Mouse (Mus musculus): ENCODE data around the gene Pgpep1l. TPM values are rescaled to one million over a fixed set of nuclear protein-coding genes. Genes with fewer than 3 reads are reported as not detected.

The Pgpep1l gene
- polyA plus RNA-seq (2015; fragmentation: Nextera tagmentation; extraction: Ambion mirVana): not detected in 2 replicates

DNA sequence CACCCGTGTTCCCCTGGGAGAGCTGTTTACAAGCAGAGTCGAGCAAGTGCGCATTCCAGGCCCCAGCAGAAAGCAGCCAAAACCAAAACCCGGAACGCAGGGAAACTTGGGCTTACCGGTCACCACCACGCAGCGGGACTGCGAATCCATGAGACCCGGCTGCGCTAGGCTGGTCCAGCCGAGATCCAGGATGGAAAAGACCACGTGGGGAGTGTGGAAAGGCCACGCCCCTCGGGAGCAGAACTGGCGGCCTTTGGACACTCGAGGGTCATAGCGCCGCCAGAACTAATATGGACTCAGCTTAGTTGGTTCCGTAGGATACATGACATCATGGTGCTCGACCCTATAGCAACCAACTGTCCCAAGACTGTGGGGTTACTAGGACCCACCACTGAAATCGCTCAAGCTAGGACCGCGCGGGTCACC, at the start of gene Pgpep1l:
Pgpep1l (minus strand) TSS at position 206 of the 426 bp plus-strand sequence.
- 5% methylated on average over 25 of the region's 25 CpGs for WGBS
- Histone ChIP-seq H3K9ac (no peak within 1 kb of the TSS), H3K4me2 (peak within 1 kb of the TSS; percentile 67), H3K4me3 (replicated peaks) (peak within 1 kb of the TSS; percentile 35), H3K4me1 (peaks cover 19% of the 10 kb centered on the region; the same call in 1 of the 2 replicates), H3K36me3 (no peaks in the 10 kb centered on the region), H3K9me3 (no peaks in the 10 kb centered on the region), H3K27me3 (replicated peaks) (0 out of 2 replicates have a peak, but pooled peaks cover 9% of the 10 kb centered on the region), H3K27ac (no peak within 1 kb of the TSS)
- peak; percentile 35; the same call in 1 of the 2 replicates for ATAC-seq (ENCODE audit: insufficient read depth, low FRiP score, low read depth)

DNA sequence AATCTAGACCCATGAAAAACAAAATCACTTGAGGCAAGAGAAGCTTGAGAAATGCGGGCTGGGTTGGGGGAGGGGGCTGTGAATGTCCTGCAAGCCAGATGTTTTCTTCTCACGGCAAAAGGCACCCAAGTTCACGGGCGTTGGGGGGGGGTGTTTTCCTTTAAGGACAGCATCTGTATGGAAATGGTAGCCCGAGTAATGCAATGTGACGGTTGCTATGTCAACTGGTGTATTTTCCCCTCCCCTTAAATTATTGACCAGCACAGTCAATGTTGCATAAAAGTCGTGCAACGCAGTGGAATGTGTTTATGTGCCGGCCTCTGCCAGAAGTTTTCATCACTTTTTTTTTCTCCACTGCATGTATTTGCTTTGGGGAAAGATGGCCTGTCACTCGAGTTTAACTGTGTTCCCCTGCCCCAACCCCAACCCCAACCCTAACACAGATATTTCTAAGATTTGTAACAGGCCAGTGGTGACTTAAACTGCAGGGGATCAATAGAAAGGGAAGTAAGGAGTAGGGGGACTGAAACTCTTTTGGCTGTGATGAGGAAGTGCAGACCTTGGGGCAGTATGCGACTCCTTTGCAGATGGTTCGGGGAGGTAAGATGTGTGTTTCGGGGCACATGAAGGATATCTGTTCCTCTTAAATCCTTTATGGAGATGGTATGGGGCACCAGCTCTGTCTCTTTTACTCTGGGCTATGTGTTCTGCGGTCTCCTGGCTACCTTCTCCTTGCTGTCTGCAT, 49.2 kb upstream of the Pgpep1l start:
- no peak for ATAC-seq (ENCODE audit: insufficient read depth, low FRiP score, low read depth)
- Histone ChIP-seq H3K4me1 (no peaks in the 10 kb centered on the region), H3K4me3 (replicated peaks) (no peak overlapping the region), H3K27ac (no peak overlapping the region), H3K27me3 (replicated peaks) (no peaks in the 10 kb centered on the region), H3K36me3 (no peaks in the 10 kb centered on the region), H3K9ac (no peak overlapping the region), H3K4me2 (no peak overlapping the region), H3K9me3 (no peaks in the 10 kb centered on the region)
- WGBS: 56% methylated on average over 14 of the region's 14 CpGs

DNA sequence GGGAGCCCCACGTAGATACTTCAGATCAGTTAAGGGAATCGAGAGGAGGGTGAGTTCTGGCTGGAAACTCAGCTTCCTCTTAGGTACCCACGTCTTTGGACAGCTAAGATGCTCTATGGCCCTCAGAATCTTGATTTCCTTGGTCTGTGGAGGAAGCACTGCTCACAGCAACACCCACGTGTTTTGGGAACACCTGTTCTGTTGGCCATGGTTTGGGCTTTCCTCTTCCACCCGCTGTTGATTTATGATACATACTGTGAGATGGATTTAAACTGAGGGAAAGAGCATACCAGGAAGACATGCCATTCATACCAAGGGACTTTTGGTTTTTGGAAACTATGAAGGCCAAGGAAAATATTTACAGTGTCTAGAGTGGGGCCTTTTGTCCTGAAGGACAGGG, 48.4 kb upstream of the Pgpep1l start:
- H3K36me3 ChIP-seq: no peaks in the 10 kb centered on the region
- no peaks in the 10 kb centered on the region for H3K4me1 ChIP-seq
- ATAC-seq (ENCODE audit: insufficient read depth, low FRiP score, low read depth): no peak
- H3K9ac ChIP-seq: no peak overlapping the region
- no peak overlapping the region for H3K27ac ChIP-seq
- H3K4me3 ChIP-seq (replicated peaks): no peak overlapping the region
- 78% methylated on average over 5 of the region's 5 CpGs for WGBS
- no peak overlapping the region for H3K4me2 ChIP-seq
- no peaks in the 10 kb centered on the region for H3K27me3 ChIP-seq (replicated peaks)
- H3K9me3 ChIP-seq: no peaks in the 10 kb centered on the region

DNA sequence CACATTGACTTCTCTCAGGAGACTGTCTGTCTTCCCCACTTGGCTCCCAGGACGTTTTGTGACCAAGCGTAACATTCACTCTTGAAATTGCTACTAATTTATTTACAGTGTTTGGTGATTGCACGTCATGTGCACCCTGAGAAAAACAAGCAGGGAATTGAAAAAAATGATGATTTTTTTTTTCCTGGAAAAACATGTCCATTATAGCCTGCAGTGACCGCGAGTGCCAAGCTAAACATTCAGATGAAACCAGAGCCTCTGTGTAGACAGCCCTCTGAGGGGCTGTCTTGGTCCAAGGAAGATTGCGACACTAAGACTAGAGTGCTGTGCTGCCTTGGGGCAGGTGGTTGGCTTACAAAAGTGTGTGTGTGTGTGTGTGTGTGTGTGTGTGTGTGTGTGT, 47.4 kb upstream of the Pgpep1l start:
- H3K36me3 ChIP-seq: no peaks in the 10 kb centered on the region
- H3K27me3 ChIP-seq (replicated peaks): no peaks in the 10 kb centered on the region
- no peak overlapping the region for H3K4me3 ChIP-seq (replicated peaks)
- H3K9me3 ChIP-seq: no peaks in the 10 kb centered on the region
- H3K4me1 ChIP-seq: no peaks in the 10 kb centered on the region
- no peak overlapping the region for H3K9ac ChIP-seq
- ATAC-seq (ENCODE audit: insufficient read depth, low FRiP score, low read depth): no peak
- H3K27ac ChIP-seq: no peak overlapping the region
- H3K4me2 ChIP-seq: no peak overlapping the region
- WGBS: 68% methylated on average over 6 of the region's 6 CpGs

DNA sequence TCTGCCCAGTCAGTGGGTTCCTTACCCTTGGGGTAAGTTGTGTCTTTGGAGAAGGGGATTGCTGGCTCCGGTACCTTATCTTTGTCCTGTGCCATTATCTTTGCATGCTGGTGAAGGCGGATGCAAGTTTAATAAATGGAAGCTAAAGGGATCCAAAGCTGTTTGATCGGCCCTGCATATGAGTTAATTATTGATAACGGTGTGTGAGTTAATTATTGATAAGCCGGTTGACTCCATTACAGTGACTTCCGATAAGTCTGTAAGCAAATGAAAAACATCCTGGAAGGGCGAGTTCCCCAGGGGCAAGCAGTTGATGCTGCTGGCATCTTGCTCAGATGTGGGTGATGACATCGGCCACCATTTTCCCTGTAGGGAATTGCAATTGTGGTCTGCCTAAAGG, 42.7 kb upstream of the Pgpep1l start:
- Histone ChIP-seq H3K4me1 (no peaks in the 10 kb centered on the region), H3K9ac (no peak overlapping the region), H3K4me2 (no peak overlapping the region), H3K4me3 (replicated peaks) (no peak overlapping the region), H3K27me3 (replicated peaks) (no peaks in the 10 kb centered on the region), H3K36me3 (no peaks in the 10 kb centered on the region), H3K27ac (no peak overlapping the region), H3K9me3 (no peaks in the 10 kb centered on the region)
- ATAC-seq (ENCODE audit: insufficient read depth, low FRiP score, low read depth): no peak
- WGBS: 76% methylated on average over 8 of the region's 8 CpGs

DNA sequence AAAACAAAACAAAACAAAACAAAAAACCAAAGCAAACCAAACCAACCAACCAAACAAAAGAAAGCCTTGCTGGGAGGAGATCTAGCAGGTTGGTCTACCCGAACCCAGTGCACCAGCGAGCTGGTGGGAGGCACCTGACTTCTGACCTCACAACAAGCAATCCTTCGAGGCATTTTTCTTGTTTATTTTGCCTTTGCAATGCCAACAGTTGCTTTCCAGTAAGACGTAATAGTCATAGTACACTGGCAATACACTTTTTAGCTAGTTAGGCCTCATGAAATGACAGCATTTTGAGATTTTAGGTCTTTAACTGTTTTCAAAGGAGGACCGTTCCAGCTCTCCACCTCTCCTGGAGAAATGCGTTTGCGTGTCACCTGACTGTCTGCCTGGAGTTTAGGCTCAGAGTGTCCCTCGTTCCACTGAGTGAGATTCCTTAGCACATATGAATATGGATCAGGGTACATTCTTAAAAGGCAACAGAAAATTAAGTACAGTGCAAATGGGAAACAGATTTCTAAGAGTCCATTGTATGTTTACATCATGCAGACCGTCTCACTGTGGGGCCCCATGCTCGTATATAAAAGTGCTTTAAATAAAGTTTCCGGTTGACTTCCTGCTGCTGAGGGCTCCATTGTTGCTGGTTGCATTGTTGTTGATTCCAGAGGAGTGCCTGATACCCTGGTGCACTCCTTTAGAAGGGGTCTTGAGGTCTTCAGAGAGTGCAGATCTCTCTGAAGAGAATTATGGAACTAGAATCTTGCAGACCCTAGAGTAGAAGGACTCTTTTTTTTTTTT, 41.9 kb upstream of the Pgpep1l start:
- no peak overlapping the region for H3K27ac ChIP-seq

DNA sequence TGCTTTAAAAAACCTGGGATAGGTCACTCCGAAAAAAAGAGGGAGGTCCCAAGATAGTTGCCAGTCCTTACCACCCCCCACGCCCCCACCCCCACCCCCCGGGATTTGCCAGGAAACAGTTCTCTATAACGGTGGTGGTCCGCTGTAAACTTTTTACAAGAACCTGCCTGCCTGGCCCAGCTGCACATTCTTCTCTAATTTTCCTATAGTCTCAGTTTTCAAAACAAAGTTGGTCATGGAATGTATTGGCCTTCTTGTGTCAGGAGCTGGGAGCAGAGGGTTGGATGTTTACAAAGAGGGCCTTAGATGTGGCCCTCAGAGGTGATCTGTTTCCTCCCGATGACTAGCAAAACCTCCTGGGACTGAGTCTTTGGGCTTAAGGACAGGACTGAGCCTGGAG, 39.7 kb upstream of the Pgpep1l start:
- no peak for ATAC-seq (ENCODE audit: insufficient read depth, low FRiP score, low read depth)
- no peak overlapping the region for H3K4me2 ChIP-seq
- H3K27me3 ChIP-seq (replicated peaks): no peaks in the 10 kb centered on the region
- no peaks in the 10 kb centered on the region for H3K36me3 ChIP-seq
- no peak overlapping the region for H3K4me3 ChIP-seq (replicated peaks)
- WGBS: 37% methylated on average over 6 of the region's 6 CpGs
- H3K4me1 ChIP-seq: no peaks in the 10 kb centered on the region
- no peak overlapping the region for H3K9ac ChIP-seq
- H3K9me3 ChIP-seq: no peaks in the 10 kb centered on the region
- H3K27ac ChIP-seq: no peak overlapping the region

More for the DNA sequence above, 41.9 kb upstream of the Pgpep1l start:
- 59% methylated on average over 11 of the region's 11 CpGs for WGBS
- no peak for ATAC-seq (ENCODE audit: insufficient read depth, low FRiP score, low read depth)
- Histone ChIP-seq H3K9me3 (no peaks in the 10 kb centered on the region), H3K4me1 (no peaks in the 10 kb centered on the region), H3K4me2 (no peak overlapping the region), H3K36me3 (no peaks in the 10 kb centered on the region), H3K4me3 (replicated peaks) (no peak overlapping the region), H3K9ac (no peak overlapping the region), H3K27me3 (replicated peaks) (no peaks in the 10 kb centered on the region)

DNA sequence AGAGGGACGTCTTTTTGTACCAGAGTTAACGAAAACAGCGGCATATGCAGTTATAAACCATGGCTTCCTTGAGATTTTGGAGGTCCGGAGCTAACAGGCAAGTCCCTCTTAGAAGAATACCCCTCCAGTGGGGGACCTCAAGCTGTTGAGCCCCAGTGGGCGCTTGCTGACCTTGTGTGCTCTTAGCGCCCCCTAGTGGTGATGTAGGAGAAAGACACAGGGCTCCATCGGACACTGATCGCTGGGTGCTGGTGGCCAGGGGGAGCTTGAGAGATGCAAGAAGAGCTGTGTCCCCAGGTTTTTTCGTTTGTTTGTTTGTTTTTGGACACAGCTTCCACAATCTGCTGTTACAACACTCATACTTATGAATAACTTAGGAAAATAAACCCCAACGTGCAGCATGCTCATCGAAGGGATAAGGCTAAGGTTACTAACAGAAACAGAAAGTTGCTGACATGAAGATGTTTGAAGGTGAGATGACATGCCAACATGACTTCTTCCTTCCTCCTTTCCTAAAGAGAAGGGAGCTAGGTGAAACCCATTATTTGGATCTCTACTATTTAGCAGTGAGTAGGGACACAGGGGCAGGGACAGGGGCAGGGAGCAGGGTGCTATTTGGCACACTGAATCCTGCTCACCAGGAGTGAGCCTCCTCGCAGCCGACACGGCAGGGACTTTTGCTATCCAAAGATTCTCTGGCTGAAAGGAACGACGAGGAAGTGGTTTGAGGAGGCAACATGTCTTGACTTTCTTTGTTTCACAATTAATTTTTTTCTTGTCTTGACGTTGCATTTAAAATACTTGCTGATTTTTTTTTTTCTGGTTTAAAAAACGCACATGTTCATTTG, 38.8 kb upstream of the Pgpep1l start:
- H3K4me2 ChIP-seq: peak overlapping the region; percentile 48
- no peaks in the 10 kb centered on the region for H3K36me3 ChIP-seq
- H3K27ac ChIP-seq: no peak overlapping the region
- H3K9ac ChIP-seq: no peak overlapping the region
- peak overlapping the region; percentile 29 for H3K4me3 ChIP-seq (replicated peaks)
- H3K27me3 ChIP-seq (replicated peaks): no peaks in the 10 kb centered on the region
- ATAC-seq (ENCODE audit: insufficient read depth, low FRiP score, low read depth): 0 out of 2 replicates have a peak, but pooled peaks have one; percentile 58
- 24% methylated on average over 18 of the region's 18 CpGs for WGBS
- no peaks in the 10 kb centered on the region for H3K4me1 ChIP-seq
- no peaks in the 10 kb centered on the region for H3K9me3 ChIP-seq

DNA sequence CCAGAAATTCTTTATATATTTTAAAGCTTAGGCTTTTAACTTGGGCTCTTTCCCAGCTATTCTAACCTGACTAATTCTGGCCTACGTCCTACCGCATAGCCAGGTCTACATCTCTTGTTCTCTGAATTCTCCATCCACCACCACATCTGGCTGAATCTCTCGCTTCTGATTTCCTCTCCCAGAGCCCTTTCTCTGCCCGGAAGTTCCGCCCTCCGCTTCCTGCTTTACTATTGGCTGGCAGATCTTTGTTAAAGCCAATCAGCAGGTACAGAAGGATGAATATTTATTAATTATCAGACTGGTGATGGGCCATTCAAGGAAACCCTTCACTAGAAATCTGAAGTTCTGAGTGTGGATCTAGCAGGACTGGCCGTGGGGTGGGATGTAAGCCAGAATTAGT, 37.1 kb upstream of the Pgpep1l start:
- no peaks in the 10 kb centered on the region for H3K27me3 ChIP-seq (replicated peaks)
- no peak overlapping the region for H3K4me3 ChIP-seq (replicated peaks)
- H3K9ac ChIP-seq: no peak overlapping the region
- H3K4me1 ChIP-seq: no peaks in the 10 kb centered on the region
- no peaks in the 10 kb centered on the region for H3K36me3 ChIP-seq
- WGBS: 71% methylated on average over 7 of the region's 7 CpGs
- no peak overlapping the region for H3K27ac ChIP-seq
- H3K4me2 ChIP-seq: no peak overlapping the region
- no peaks in the 10 kb centered on the region for H3K9me3 ChIP-seq
- no peak for ATAC-seq (ENCODE audit: insufficient read depth, low FRiP score, low read depth)

DNA sequence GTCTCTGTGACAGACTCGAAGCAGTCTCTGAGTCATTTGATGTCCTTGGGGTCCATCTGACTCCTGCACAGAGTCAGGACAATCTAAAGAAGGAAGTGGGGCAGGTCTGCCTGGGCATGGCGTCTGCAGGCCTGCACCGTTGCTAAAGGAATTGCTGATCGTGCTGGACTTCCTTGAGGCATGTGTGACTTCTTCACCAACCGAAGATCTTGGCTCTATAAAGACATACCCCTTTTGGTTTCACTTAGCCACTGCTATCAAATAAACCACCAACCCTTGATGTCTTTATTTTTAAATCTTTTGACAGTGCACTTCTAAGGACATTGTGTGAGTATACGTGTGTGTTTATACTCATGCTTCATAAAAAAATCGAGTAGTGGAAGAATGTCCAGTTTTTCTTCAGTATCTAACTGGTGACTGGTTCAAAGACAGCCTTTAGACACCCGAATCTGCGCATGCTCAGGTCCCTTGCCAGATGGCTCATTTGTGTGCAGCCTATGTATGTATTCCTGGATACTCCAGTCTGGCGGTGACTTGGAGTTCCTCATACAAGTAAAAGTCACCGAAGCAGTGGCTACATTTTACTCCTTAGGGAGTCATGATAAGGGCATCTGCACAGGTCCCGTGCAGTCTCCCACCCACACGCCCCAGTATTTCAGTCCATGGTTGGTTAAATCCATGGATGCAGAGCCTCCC, 34.5 kb upstream of the Pgpep1l start:
- Histone ChIP-seq H3K4me1 (no peaks in the 10 kb centered on the region), H3K4me3 (replicated peaks) (no peak overlapping the region), H3K27ac (no peak overlapping the region), H3K9ac (no peak overlapping the region), H3K4me2 (no peak overlapping the region), H3K9me3 (no peaks in the 10 kb centered on the region), H3K36me3 (no peaks in the 10 kb centered on the region), H3K27me3 (replicated peaks) (no peaks in the 10 kb centered on the region)
- ATAC-seq (ENCODE audit: insufficient read depth, low FRiP score, low read depth): no peak
- 78% methylated on average over 13 of the region's 13 CpGs for WGBS

DNA sequence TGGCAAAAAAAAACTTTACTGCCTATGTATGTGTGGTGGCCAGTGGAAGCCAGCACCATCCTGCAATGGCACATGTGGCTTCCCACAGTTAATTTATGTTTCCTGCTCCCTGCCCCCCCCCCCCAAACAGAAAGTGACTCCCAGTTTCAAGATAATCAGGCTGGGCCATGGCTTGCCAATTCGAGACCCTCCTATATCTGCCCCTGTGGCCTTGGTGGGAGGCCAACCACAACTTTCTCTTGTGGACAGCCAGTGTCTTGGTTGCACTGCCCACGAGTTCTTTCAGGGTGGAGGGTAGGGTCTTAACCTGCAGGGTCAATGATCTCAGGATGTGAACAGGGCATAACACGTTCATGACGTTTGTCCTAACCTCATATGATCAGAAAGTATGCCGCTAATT, 32.5 kb upstream of the Pgpep1l start:
- Histone ChIP-seq H3K9ac (no peak overlapping the region), H3K9me3 (no peaks in the 10 kb centered on the region), H3K4me1 (no peaks in the 10 kb centered on the region), H3K27me3 (replicated peaks) (no peaks in the 10 kb centered on the region), H3K27ac (no peak overlapping the region), H3K36me3 (no peaks in the 10 kb centered on the region), H3K4me2 (no peak overlapping the region), H3K4me3 (replicated peaks) (no peak overlapping the region)
- 78% methylated on average over 5 of the region's 5 CpGs for WGBS
- no peak for ATAC-seq (ENCODE audit: insufficient read depth, low FRiP score, low read depth)

Measured in stomach, embryonic 15.5 days (tissue).